Mouse (Mus musculus): ENCODE data around the gene Tmigd1. TPM values are rescaled to one million over a fixed set of nuclear protein-coding genes. Genes with fewer than 3 reads are reported as not detected.

Gene Tmigd1
- total and polyA plus RNA-seq, 3 experiments = not detected

DNA sequence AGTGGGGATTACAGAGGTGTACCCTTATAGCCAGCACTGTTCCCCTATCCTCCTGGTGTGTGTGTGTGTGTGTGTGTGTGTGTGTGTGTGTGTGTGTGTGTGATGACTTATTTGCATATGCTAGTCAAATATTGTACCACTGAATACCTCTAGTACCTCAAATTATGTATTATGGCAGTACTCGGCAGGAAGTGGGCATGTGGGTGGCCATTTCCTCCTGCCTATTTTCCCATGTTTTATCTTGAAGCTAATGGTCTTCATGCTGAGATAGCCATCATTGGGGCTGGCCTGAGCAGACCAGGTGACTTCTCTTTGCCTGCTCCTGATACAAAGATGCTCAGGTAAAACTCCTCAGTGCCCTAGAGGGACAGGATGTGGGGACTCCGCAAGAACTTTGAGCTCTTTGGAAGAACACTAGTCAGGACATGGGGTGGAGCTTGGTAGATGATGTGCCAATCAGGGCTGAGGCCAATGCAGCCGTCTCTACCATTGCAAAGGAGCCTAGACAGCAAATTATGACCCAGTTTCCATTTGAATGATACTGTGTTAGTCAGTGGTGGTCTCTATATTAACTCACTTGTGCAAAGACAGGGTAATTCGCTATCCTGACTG is 10.1 kb upstream of the Tmigd1 start:
- peaks cover 9 to 37% of the 10 kb centered on the region in 2 experiments; a peak in 3 of 4 replicates for H3K4me1 ChIP-seq (ENCODE audit: control insufficient read depth in 1 of 2, insufficient read depth in 2 of 2)
- H3K4me3 ChIP-seq (replicated peaks in 1 of 3; ENCODE audit: low read depth in 2 of 3, low read length in 2 of 3, poor library complexity in 1 of 3) = no peak overlapping the region
- no peaks in the 10 kb centered on the region for H3K79me2 ChIP-seq (replicated peaks; ENCODE audit: control insufficient read depth, extremely low read depth, insufficient read depth, poor library complexity, severe bottlenecking)
- no peaks in the 10 kb centered on the region for H3K27me3 ChIP-seq (replicated peaks)
- H3K9ac ChIP-seq (ENCODE audit: insufficient read depth, low read depth) = no peak overlapping the region
- dilution Hi-C loops (cut with MboI; ENCODE audit: extremely low pct_ligation_motif_present, extremely low pct_unique_long_range_greater_than_20kb, low sequenced_read_pairs) = no loop called here
- H3K9me3 ChIP-seq (replicated peaks; ENCODE audit: low read length) = no peaks in the 10 kb centered on the region
- no peaks in the 10 kb centered on the region for H3K36me3 ChIP-seq (replicated peaks in 1 of 2; ENCODE audit: control insufficient read depth in 1 of 2, insufficient read depth in 1 of 2, low read length in 1 of 2)
- no peak overlapping the region for H3K27ac ChIP-seq (ENCODE audit: insufficient read depth, low read depth)
- no peak overlapping the region for H3K4me2 ChIP-seq (ENCODE audit: insufficient read depth, low read depth, poor library complexity, severe bottlenecking)
- TF ChIP-seq POLR2A (IDR thresholded peaks at IDR 0.05; ENCODE audit: low read depth, low read length) (no peak), USF1 (IDR thresholded peaks at IDR 0.05; ENCODE audit: low read depth, low read length) (no peak), CTCF (conservative IDR thresholded peaks at IDR 0.05 in 1 of 2, IDR thresholded peaks at IDR 0.05 in 1 of 2; ENCODE audit: low read depth in 2 of 2, low read length in 2 of 2) (no peak), UBTF (IDR thresholded peaks at IDR 0.05; ENCODE audit: low read depth, low read length) (no peak), MEF2A (IDR thresholded peaks at IDR 0.05; ENCODE audit: borderline replicate concordance, low read depth, low read length) (no peak), HCFC1 (IDR thresholded peaks at IDR 0.05; ENCODE audit: low read depth, low read length) (no peak), NELFE (IDR thresholded peaks at IDR 0.05; ENCODE audit: low read depth, low read length) (no peak), GABPA (IDR thresholded peaks at IDR 0.05; ENCODE audit: insufficient replicate concordance, low read depth, low read length) (no peak), MAZ (IDR thresholded peaks at IDR 0.05; ENCODE audit: low read depth, low read length) (no peak), TBP (conservative IDR thresholded peaks at IDR 0.05; ENCODE audit: low read depth, low read length) (no peak), RAD21 (IDR thresholded peaks at IDR 0.05; ENCODE audit: low read depth, low read length) (no peak), IRF4 (IDR thresholded peaks at IDR 0.05; ENCODE audit: low read depth, low read length) (no peak), JUND (conservative IDR thresholded peaks at IDR 0.05; ENCODE audit: low read depth, low read length) (no peak), ZNF384 (IDR thresholded peaks at IDR 0.05; ENCODE audit: low read depth, low read length) (no peak), ZC3H11A (IDR thresholded peaks at IDR 0.05; ENCODE audit: low read depth, low read length) (no peak), ZMIZ1 (IDR thresholded peaks at IDR 0.05; ENCODE audit: low read depth, low read length) (no peak), PAX5 (IDR thresholded peaks at IDR 0.05; ENCODE audit: low read length) (no peak), CHD1 (IDR thresholded peaks at IDR 0.05; ENCODE audit: low read depth, low read length) (no peak)
- in situ Hi-C loops (cut with MboI; ENCODE audit: low pct_ligation_motif_present, low pct_unique_long_range_greater_than_20kb, low sequenced_read_pairs) = loop anchor here (5.0 to 10.0 kb wide), 2 partner anchors 105 to 197 kb away; no protein-coding TSS in a partner anchor
- DNase-seq (ENCODE audit: extremely low read depth) = no peak

DNA sequence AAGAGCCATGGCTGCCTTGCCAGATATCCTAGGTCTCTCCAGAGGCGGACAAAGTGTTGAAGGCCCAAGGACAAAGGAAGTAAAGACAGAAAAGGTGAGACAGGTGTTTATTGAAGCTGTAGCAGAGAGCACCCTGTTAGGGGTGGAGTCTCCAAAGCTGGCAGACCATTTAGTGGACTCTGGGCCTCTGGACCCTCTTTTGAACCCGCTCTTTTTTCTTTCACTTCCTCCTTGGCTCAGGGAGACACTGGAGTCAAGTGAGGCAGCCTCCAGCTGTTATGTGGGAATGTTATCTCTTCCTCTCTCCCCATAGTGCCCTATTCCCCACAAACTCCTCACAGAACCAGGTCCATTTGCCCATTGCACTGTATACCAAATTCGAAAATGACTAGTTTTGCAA is 9.0 kb upstream of the Tmigd1 start:
- DNase-seq (ENCODE audit: extremely low read depth) = no peak
- H3K9me3 ChIP-seq (replicated peaks; ENCODE audit: low read length) = no peaks in the 10 kb centered on the region
- H3K27ac ChIP-seq (ENCODE audit: insufficient read depth, low read depth) = no peak overlapping the region
- H3K9ac ChIP-seq (ENCODE audit: insufficient read depth, low read depth) = no peak overlapping the region
- H3K27me3 ChIP-seq (replicated peaks) = no peaks in the 10 kb centered on the region
- no peak overlapping the region for H3K4me2 ChIP-seq (ENCODE audit: insufficient read depth, low read depth, poor library complexity, severe bottlenecking)
- no peaks in the 10 kb centered on the region for H3K36me3 ChIP-seq (replicated peaks in 1 of 2; ENCODE audit: control insufficient read depth in 1 of 2, insufficient read depth in 1 of 2, low read length in 1 of 2)
- in situ Hi-C loops (cut with MboI; ENCODE audit: low pct_ligation_motif_present, low pct_unique_long_range_greater_than_20kb, low sequenced_read_pairs) (loop anchor here (5.0 to 10.0 kb wide), 2 partner anchors 106 to 198 kb away; no protein-coding TSS in a partner anchor), dilution Hi-C loops (cut with MboI; ENCODE audit: extremely low pct_ligation_motif_present, extremely low pct_unique_long_range_greater_than_20kb, low sequenced_read_pairs) (no loop called here)
- H3K4me3 ChIP-seq (replicated peaks in 1 of 3; ENCODE audit: low read depth in 2 of 3, low read length in 2 of 3, poor library complexity in 1 of 3) = no peak overlapping the region
- H3K4me1 ChIP-seq (ENCODE audit: control insufficient read depth in 1 of 2, insufficient read depth in 2 of 2) = peaks cover 11 to 44% of the 10 kb centered on the region in 2 experiments
- no peaks in the 10 kb centered on the region for H3K79me2 ChIP-seq (replicated peaks; ENCODE audit: control insufficient read depth, extremely low read depth, insufficient read depth, poor library complexity, severe bottlenecking)
- no peak for TF ChIP-seq UBTF (IDR thresholded peaks at IDR 0.05; ENCODE audit: low read depth, low read length)
- TF ChIP-seq SMC3 (IDR thresholded peaks at IDR 0.05; ENCODE audit: low read depth, low read length) = no peak
- TF ChIP-seq EP300 (IDR thresholded peaks at IDR 0.05; ENCODE audit: low read length) = no peak
- TF ChIP-seq POLR2A (IDR thresholded peaks at IDR 0.05; ENCODE audit: low read depth, low read length) = no peak
- no peak for TF ChIP-seq ZC3H11A (IDR thresholded peaks at IDR 0.05; ENCODE audit: low read depth, low read length)
- TF ChIP-seq POLR2AphosphoS2 (IDR thresholded peaks at IDR 0.05; ENCODE audit: low read depth, low read length) = no peak
- no peak for TF ChIP-seq USF2 (conservative IDR thresholded peaks at IDR 0.05; ENCODE audit: low read depth, low read length)
- no peak for TF ChIP-seq PAX5 (IDR thresholded peaks at IDR 0.05; ENCODE audit: low read length)
- TF ChIP-seq JUND (conservative IDR thresholded peaks at IDR 0.05; ENCODE audit: low read depth, low read length) = no peak
- no peak for TF ChIP-seq MXI1 (IDR thresholded peaks at IDR 0.05; ENCODE audit: low read depth, low read length)
- TF ChIP-seq SIN3A (IDR thresholded peaks at IDR 0.05; ENCODE audit: low read length) = no peak
- no peak for TF ChIP-seq CTCF (conservative IDR thresholded peaks at IDR 0.05 in 1 of 2, IDR thresholded peaks at IDR 0.05 in 1 of 2; ENCODE audit: low read depth in 2 of 2, low read length in 2 of 2)

All from CH12.LX (cell line).